Mouse (Mus musculus) neural tube, embryonic 13.5 days (tissue): ENCODE measurements at regions not wholly inside any gene's neighbourhood (a gene's known extent, or its start where the extent isn't known, plus 50 kb on each side); places are given as distances from the start of the nearest gene placed in this dataset.

Experiments used
- ATAC-seq: fragments of 200-750 bp; cut with Nextera tagmentation; 2 replicates; pipeline ENCODE4 v1.8.0; 2017; ENCODE audit warnings: low read depth, mild to moderate bottlenecking, moderate TSS enrichment, moderate library complexity
- H3K27ac ChIP-seq: fragments of 300-500 bp; sonication (generic); replicated peaks from 2 replicates; pipeline ENCODE4 v1.5.1; 2015; ENCODE audit warnings: moderate library complexity, mild to moderate bottlenecking, inconsistent platforms
- H3K27me3 ChIP-seq: fragments of 300-500 bp; sonication (generic); 2 replicates; pipeline ENCODE4 v1.6.1; 2015; ENCODE audit warnings: mild to moderate bottlenecking, inconsistent platforms
- H3K36me3 ChIP-seq: fragments of 300-500 bp; sonication (generic); 2 replicates; pipeline ENCODE4 v1.6.1; 2015; ENCODE audit warnings: mild to moderate bottlenecking, inconsistent platforms
- H3K4me1 ChIP-seq: fragments of 300-500 bp; sonication (generic); replicated peaks from 2 replicates; pipeline ENCODE4 v1.6.1; 2015; ENCODE audit warnings: inconsistent platforms
- H3K4me2 ChIP-seq: fragments of 300-500 bp; sonication (generic); 2 replicates; pipeline ENCODE4 v1.6.1; 2015; ENCODE audit warnings: inconsistent platforms, mild to moderate bottlenecking, moderate library complexity
- H3K4me3 ChIP-seq: fragments of 300-500 bp; sonication (generic); 2 replicates; pipeline ENCODE4 v1.5.1; 2015; ENCODE audit warnings: mild to moderate bottlenecking, inconsistent platforms
- H3K9ac ChIP-seq: fragments of 300-500 bp; sonication (generic); 2 replicates; pipeline ENCODE4 v1.6.1; 2015; ENCODE audit warnings: moderate library complexity, mild to moderate bottlenecking, inconsistent platforms
- H3K9me3 ChIP-seq: fragments of 300-500 bp; sonication (generic); 2 replicates; pipeline ENCODE4 v1.6.1; 2016; ENCODE audit warnings: inconsistent platforms
- WGBS: fragments of 180-500 bp; shearing (Covaris S2); methylation state at CpG from one replicate; pipeline ENCODE4 v1.1.7; 2015; 5-methylcytosine and 5-hydroxymethylcytosine counted together

- no peaks in the 10 kb centered on the region for H3K36me3 ChIP-seq
- no peaks in the 10 kb centered on the region for H3K27me3 ChIP-seq
- peaks cover 21% of the 10 kb centered on the region for H3K4me1 ChIP-seq
- H3K27ac ChIP-seq, result no peak overlapping the region
- H3K4me3 ChIP-seq, result no peak overlapping the region
- no peak for ATAC-seq
- no peaks in the 10 kb centered on the region for H3K9me3 ChIP-seq
- H3K9ac ChIP-seq, result no peak overlapping the region
- no peak overlapping the region for H3K4me2 ChIP-seq
These were observed 75.0 kb downstream of the Lbh start for GRCm38 (mm10) chr17:72993134-72993533.

GRCm38 (mm10) chr17:72993626-72994025 lies 75.5 kb downstream of the Lbh start:
- Histone ChIP-seq H3K27ac (no peak overlapping the region), H3K9ac (no peak overlapping the region), H3K4me2 (no peak overlapping the region), H3K9me3 (no peaks in the 10 kb centered on the region), H3K4me1 (peaks cover 21% of the 10 kb centered on the region), H3K4me3 (no peak overlapping the region), H3K36me3 (no peaks in the 10 kb centered on the region), H3K27me3 (no peaks in the 10 kb centered on the region)
- ATAC-seq, result no peak
- WGBS, result 27% methylated on average over 7 of the region's 7 CpGs

- no peak for ATAC-seq
- peaks cover 21% of the 10 kb centered on the region for H3K4me1 ChIP-seq
- no peaks in the 10 kb centered on the region for H3K36me3 ChIP-seq
- no peak overlapping the region for H3K27ac ChIP-seq
- no peak overlapping the region for H3K9ac ChIP-seq
- no peaks in the 10 kb centered on the region for H3K27me3 ChIP-seq
- H3K4me2 ChIP-seq, result no peak overlapping the region
- no peaks in the 10 kb centered on the region for H3K9me3 ChIP-seq
- no peak overlapping the region for H3K4me3 ChIP-seq
- 63% methylated on average over 7 of the region's 7 CpGs for WGBS
These were observed 78.4 kb downstream of the Lbh start for GRCm38 (mm10) chr17:72996539-72996938.

- H3K9ac ChIP-seq, result 0 out of 2 replicates have a peak overlapping the region, but pooled peaks have one; percentile 36
- peaks cover 21% of the 10 kb centered on the region for H3K4me1 ChIP-seq
- no peaks in the 10 kb centered on the region for H3K36me3 ChIP-seq
- no peaks in the 10 kb centered on the region for H3K27me3 ChIP-seq
- no peaks in the 10 kb centered on the region for H3K9me3 ChIP-seq
- 1% methylated on average over 5 of the region's 5 CpGs for WGBS
- H3K27ac ChIP-seq, result peak overlapping the region; percentile 64
- ATAC-seq, result peak; percentile 82
- peak overlapping the region; percentile 15; the same call in 1 of the 2 replicates for H3K4me2 ChIP-seq
- no peak overlapping the region for H3K4me3 ChIP-seq
These were observed 79.3 kb downstream of the Lbh start for GRCm38 (mm10) chr17:72997301-72997921.

GRCm38 (mm10) chr17:73005100-73005499 lies 87.0 kb downstream of the Lbh start:
- WGBS, result 81% methylated on average over 9 of the region's 9 CpGs
- Histone ChIP-seq H3K36me3 (no peaks in the 10 kb centered on the region), H3K27ac (no peak overlapping the region), H3K9me3 (no peaks in the 10 kb centered on the region), H3K4me1 (no peaks in the 10 kb centered on the region), H3K4me3 (no peak overlapping the region), H3K9ac (no peak overlapping the region), H3K27me3 (no peaks in the 10 kb centered on the region), H3K4me2 (no peak overlapping the region)
- ATAC-seq, result no peak

- 54% methylated on average over 4 of the region's 4 CpGs for WGBS
- ATAC-seq, result no peak
These were observed 90.8 kb downstream of the Lbh start for GRCm38 (mm10) chr17:73008901-73009300.

GRCm38 (mm10) chr17:73009962-73010361 lies 91.9 kb downstream of the Lbh start:
- Histone ChIP-seq H3K4me3 (no peak overlapping the region), H3K36me3 (no peaks in the 10 kb centered on the region), H3K4me2 (no peak overlapping the region), H3K9ac (no peak overlapping the region), H3K9me3 (no peaks in the 10 kb centered on the region), H3K27ac (no peak overlapping the region), H3K4me1 (peaks cover 5% of the 10 kb centered on the region; the same call in 1 of the 2 replicates), H3K27me3 (no peaks in the 10 kb centered on the region)
- ATAC-seq, result no peak
- 89% methylated on average over 4 of the region's 4 CpGs for WGBS

More at GRCm38 (mm10) chr17:73008901-73009300, 90.8 kb downstream of the Lbh start:
- Histone ChIP-seq H3K9me3 (no peaks in the 10 kb centered on the region), H3K9ac (no peak overlapping the region), H3K36me3 (no peaks in the 10 kb centered on the region), H3K27me3 (no peaks in the 10 kb centered on the region), H3K4me2 (no peak overlapping the region), H3K27ac (no peak overlapping the region), H3K4me3 (no peak overlapping the region), H3K4me1 (no peaks in the 10 kb centered on the region; the same call in 1 of the 2 replicates)

GRCm38 (mm10) chr17:73012356-73012755 lies 94.3 kb downstream of the Lbh start:
- no peaks in the 10 kb centered on the region for H3K9me3 ChIP-seq
- H3K27ac ChIP-seq, result no peak overlapping the region
- peaks cover 5% of the 10 kb centered on the region; the same call in 1 of the 2 replicates for H3K4me1 ChIP-seq
- H3K9ac ChIP-seq, result no peak overlapping the region
- no peaks in the 10 kb centered on the region for H3K36me3 ChIP-seq
- H3K4me2 ChIP-seq, result no peak overlapping the region
- H3K4me3 ChIP-seq, result no peak overlapping the region
- H3K27me3 ChIP-seq, result no peaks in the 10 kb centered on the region
- WGBS, result 59% methylated on average over 6 of the region's 6 CpGs
- no peak for ATAC-seq

GRCm38 (mm10) chr17:73012954-73013353 lies 94.8 kb upstream of the Lclat1 start:
- H3K27me3 ChIP-seq, result no peaks in the 10 kb centered on the region
- H3K27ac ChIP-seq, result no peak overlapping the region
- H3K4me1 ChIP-seq, result peaks cover 5% of the 10 kb centered on the region; the same call in 1 of the 2 replicates
- no peak overlapping the region for H3K9ac ChIP-seq
- no peaks in the 10 kb centered on the region for H3K36me3 ChIP-seq
- no peaks in the 10 kb centered on the region for H3K9me3 ChIP-seq
- no peak overlapping the region for H3K4me3 ChIP-seq
- ATAC-seq, result no peak
- 71% methylated on average over 5 of the region's 5 CpGs for WGBS
- no peak overlapping the region for H3K4me2 ChIP-seq

- Histone ChIP-seq H3K9me3 (no peaks in the 10 kb centered on the region), H3K27ac (no peak overlapping the region), H3K9ac (no peak overlapping the region), H3K4me1 (peaks cover 5% of the 10 kb centered on the region; the same call in 1 of the 2 replicates), H3K4me2 (no peak overlapping the region), H3K27me3 (no peaks in the 10 kb centered on the region), H3K4me3 (no peak overlapping the region), H3K36me3 (no peaks in the 10 kb centered on the region)
- WGBS, result 57% methylated on average over 9 of the region's 9 CpGs
- ATAC-seq, result peak; percentile 69
These were observed 93.5 kb upstream of the Lclat1 start for GRCm38 (mm10) chr17:73014090-73014853.

GRCm38 (mm10) chr17:73017173-73017572 lies 90.6 kb upstream of the Lclat1 start:
- Histone ChIP-seq H3K27me3 (no peaks in the 10 kb centered on the region), H3K4me3 (no peak overlapping the region), H3K9me3 (no peaks in the 10 kb centered on the region), H3K4me2 (no peak overlapping the region), H3K9ac (no peak overlapping the region), H3K27ac (no peak overlapping the region), H3K4me1 (peaks cover 5% of the 10 kb centered on the region; the same call in 1 of the 2 replicates), H3K36me3 (no peaks in the 10 kb centered on the region)
- 92% methylated on average over 5 of the region's 5 CpGs for WGBS
- ATAC-seq, result no peak

- ATAC-seq, result no peak
- Histone ChIP-seq H3K27ac (no peak overlapping the region), H3K4me1 (no peaks in the 10 kb centered on the region), H3K9me3 (no peaks in the 10 kb centered on the region), H3K36me3 (no peaks in the 10 kb centered on the region), H3K9ac (no peak overlapping the region), H3K4me3 (no peak overlapping the region), H3K27me3 (no peaks in the 10 kb centered on the region), H3K4me2 (no peak overlapping the region)
- 73% methylated on average over 8 of the region's 8 CpGs for WGBS
These were observed 85.1 kb upstream of the Lclat1 start for GRCm38 (mm10) chr17:73022630-73023051.
